Mouse (Mus musculus): ENCODE measurements at regions not wholly inside any gene's neighbourhood (a gene's known extent, or its start where the extent isn't known, plus 50 kb on each side); places are given as distances from the start of the nearest gene placed in this dataset.
A peak's percentile ranks its signal among the peaks of the same experiment; 100 is the strongest.

- DNase-seq: no peak
Measured at GRCm38 (mm10) chr5:72245382-72245781, 77.4 kb upstream of the Commd8 start.

GRCm38 (mm10) chr5:72244134-72244533 lies 76.1 kb upstream of the Commd8 start:
- peak; percentile 64 for DNase-seq

- no peak for DNase-seq
Measured at GRCm38 (mm10) chr5:72242981-72243380, 75.0 kb upstream of the Commd8 start.

GRCm38 (mm10) chr5:72241451-72241850 lies 73.5 kb upstream of the Commd8 start:
- DNase-seq: no peak

GRCm38 (mm10) chr5:72240271-72240670 lies 72.3 kb upstream of the Commd8 start:
- DNase-seq: no peak

- no peak for DNase-seq
Measured at GRCm38 (mm10) chr5:72227002-72227401, 59.0 kb upstream of the Commd8 start.

- DNase-seq: no peak
Measured at GRCm38 (mm10) chr5:72225576-72226298, 57.7 kb upstream of the Commd8 start.

- DNase-seq: no peak
Measured at GRCm38 (mm10) chr5:72225056-72225455, 57.1 kb upstream of the Commd8 start.

- peak; percentile 14 for DNase-seq
Measured at GRCm38 (mm10) chr5:72224551-72224966, 56.6 kb upstream of the Commd8 start.

- no peak for DNase-seq
Measured at GRCm38 (mm10) chr5:72222902-72223301, 54.9 kb upstream of the Commd8 start.

GRCm38 (mm10) chr5:72219697-72220096 lies 51.7 kb upstream of the Commd8 start:
- DNase-seq: no peak

GRCm38 (mm10) chr5:72219248-72219647 lies 51.3 kb upstream of the Commd8 start:
- DNase-seq: no peak
